Mouse (Mus musculus) frontal cortex, postnatal 36 days (tissue): ENCODE measurements around the gene Nfatc4.

Experiments used
- DNase-seq, 2 experiments: peaks; one replicate each; pipeline ENCODE4 v3.0.0; 2022; ENCODE audit warnings: low spot score in 2 of 2

Gene Nfatc4

GRCm38 (mm10) chr14:55883149-55883661 is 60.3 kb downstream of the Nfatc4 start:
- DNase-seq = no peak
